Mouse (Mus musculus): ENCODE measurements around the gene Mindy1. TPM values are rescaled to one million over a fixed set of nuclear protein-coding genes. Genes with fewer than 3 reads are reported as not detected.
A peak's percentile ranks its signal among the peaks of the same experiment; 100 is the strongest.

Mindy1 gene
- total RNA-seq (2021): 100 to 1,000 TPM in 1 of 2 experiments, 10 to 100 TPM in 1; 75.5 to 124 TPM
- long read RNA-seq, experiment 1, transcript Mindy1-202 (10 exons, 2,827 nt): major isoform, 45 of 63 reads
- long read RNA-seq, experiment 1, partial matches to known transcripts: 2 of 63 reads
- long read RNA-seq, experiment 1, other reads (novel, unspliced or antisense): 12 of 63 reads
- long read RNA-seq, experiment 2, transcript Mindy1-201 (10 exons, 2,800 nt): minor isoform, 5 of 151 reads
- long read RNA-seq, experiment 2, transcript Mindy1-202 (10 exons, 2,827 nt): major isoform, 74 of 151 reads
- long read RNA-seq, experiment 2, partial matches to known transcripts: 49 of 151 reads
- long read RNA-seq, experiment 2, other reads (novel, unspliced or antisense): 16 of 151 reads

DNA sequence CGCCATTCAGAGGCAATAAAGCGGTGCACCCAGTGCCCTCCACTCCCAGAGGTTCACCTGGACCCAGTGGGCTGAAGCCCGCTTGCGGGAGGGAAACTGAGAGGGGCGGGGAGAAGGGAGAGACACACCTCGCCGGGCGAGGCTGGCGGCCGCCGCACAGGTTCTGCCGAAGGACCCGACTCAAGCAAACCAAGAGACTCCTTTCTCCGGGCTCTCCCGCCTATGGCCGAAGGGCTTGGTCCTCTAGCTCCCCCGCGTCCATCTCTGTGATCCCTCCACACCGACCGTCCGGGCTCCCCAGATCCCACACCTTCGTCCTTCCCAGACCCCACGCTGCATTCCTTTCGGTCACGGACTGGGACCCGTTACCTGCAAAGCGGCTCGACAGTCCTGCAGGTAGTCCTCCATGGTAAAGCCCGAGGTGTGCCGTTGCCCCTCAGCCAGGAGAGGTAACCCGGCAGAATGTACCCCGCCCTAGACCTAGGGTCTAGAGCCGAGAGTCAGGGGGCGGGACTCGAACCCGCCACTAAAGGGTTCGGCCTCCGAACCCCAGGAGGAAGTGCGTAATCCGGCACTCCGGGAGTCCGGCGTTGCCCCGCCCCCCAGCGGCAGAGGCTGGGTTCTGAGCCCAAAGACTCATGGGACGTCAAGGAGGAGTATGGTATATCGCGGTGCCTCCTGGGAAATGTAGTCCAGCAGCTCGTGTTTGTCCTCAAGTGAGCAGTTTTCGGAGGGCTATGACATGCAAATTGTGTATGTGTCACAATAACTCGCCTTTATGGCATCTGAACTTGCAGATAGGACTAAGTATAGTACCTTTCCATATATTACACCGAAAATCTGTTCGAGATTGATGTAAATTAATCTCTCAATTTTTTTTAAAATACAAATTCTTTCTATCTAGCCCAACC lies at the start of gene Mindy1, which contains the start of gene Prune1:
Gene Mindy1 (plus strand): TSS at position 130 of the 911 bp plus-strand sequence.
Gene Prune1 (minus strand): TSS at position 861 of the 911 bp plus-strand sequence.
- DNase-seq (ENCODE audit: low spot score in 2 of 2): peak; percentile 96 to 97

- peak; percentile 40 to 54 for DNase-seq (ENCODE audit: low spot score in 2 of 2)
Measured at GRCm38 (mm10) chr3:95232771-95233170, 48.4 kb upstream of the Mindy1 start.

DNA sequence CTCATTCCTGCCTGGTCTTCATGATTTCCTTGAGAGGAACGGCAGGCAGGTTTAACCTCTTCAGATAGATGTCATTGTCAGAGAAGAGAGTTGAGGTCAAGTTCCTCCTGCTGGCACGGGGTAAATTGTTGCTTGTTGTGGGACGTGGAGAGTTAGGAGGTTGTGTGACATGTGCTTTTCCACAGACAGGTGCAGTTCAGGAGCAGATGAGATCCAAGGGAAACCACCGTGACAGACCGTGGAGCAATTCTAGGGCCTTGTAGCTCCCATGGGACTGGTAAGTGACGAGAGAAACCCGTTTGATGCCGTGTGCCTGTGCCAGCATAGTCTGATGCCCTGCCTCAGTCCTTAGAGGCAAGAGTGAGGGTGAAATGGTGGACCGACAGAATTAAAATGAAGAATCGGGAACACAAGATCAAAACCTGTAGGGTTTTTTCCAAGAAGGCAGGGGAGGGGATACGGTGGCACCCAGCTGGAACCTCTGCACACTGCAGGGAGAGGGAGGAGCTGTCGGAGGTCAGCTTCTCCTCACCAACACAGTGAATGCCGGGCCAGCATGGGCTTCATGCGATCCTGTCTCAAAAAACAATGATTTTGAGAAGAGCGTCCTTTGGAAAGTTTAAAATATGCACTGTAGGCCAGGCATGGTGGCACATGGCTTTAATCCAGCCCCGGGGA lies 47.7 kb upstream of the Mindy1 start:
- no peak for DNase-seq (ENCODE audit: low spot score in 2 of 2)

- DNase-seq (ENCODE audit: low spot score in 2 of 2): no peak
Measured at GRCm38 (mm10) chr3:95235386-95236301, 45.5 kb upstream of the Mindy1 start.

DNA sequence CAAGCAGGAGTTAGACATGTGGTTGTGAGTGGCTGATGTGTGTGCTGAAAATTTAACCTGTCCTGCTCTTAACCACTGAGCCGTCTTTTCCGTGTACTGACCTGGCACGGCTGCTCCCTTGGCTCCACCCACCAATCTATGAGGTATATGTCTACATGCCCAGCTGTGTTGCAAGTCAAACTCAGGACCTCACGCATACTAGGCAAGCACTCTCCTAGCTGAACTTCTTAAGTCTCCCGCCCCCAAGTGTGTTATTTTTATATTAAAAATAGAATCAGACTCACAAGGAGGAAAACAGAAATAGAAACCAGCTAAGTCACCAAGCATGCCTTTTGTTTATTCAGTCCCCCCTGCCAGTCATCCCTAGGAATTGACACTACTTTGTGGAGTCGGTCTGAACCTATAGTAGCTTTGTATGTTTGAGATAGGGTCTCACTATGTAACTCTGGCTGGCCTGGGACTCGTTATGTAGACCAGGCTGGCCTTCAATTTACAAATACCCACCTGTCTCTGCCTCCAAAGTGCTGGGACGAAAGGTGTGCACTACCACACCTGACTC lies 43.5 kb upstream of the Mindy1 start:
- DNase-seq (ENCODE audit: low spot score in 2 of 2): no peak

DNA sequence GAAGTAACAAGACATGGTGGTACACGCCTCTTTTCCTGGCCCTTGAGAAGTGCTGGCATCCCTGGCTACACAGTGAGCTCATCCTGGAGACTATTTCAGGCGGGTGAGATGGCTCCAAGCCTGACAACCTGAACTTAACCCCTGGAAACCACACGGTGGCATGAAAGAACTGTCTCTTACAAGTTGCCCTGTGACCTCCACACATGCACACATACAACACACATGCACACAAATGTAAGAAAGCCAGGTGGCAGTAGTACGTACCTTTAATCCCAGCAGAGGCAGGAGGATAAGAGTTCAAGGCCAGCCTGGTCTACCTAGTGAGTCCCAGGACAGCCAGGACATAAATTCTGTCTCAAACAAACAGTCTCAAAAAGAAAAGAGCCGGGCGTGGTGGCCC lies 42.1 kb upstream of the Mindy1 start:
- no peak for DNase-seq (ENCODE audit: low spot score in 2 of 2)

- DNase-seq (ENCODE audit: low spot score in 2 of 2): no peak
Measured at GRCm38 (mm10) chr3:95239971-95240370, 41.2 kb upstream of the Mindy1 start.

GRCm38 (mm10) chr3:95240900-95241299 lies 40.2 kb upstream of the Mindy1 start:
- no peak for DNase-seq (ENCODE audit: low spot score in 2 of 2)

GRCm38 (mm10) chr3:95241498-95241897 lies 39.6 kb upstream of the Mindy1 start, which contains the start of gene Gm128:
TSS of gene Gm128 (minus strand) at chr3:95241598.
- no peak for DNase-seq (ENCODE audit: low spot score in 2 of 2)

DNA sequence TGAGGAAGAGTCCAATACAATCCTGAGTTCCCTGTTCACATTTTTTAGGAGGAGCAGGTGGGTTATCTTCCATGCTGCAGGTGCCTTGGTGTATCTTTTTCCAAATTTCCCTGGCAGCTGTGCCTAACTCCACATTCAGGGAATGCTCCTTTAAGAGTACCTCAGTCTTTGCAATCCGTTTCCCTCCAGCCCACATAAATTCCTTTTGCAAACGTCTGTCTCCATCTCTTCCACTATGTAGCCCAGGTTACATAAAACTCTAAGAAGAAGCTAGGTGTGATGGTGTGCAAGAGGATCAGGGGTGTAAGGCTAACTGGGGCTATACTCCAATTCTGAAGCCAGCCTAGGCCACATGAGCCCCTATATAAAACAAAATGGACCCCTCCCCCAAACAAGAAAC lies 38.1 kb upstream of the Mindy1 start:
- DNase-seq (ENCODE audit: low spot score in 2 of 2): no peak

- peak in 1 of 2 experiments; percentile 33 for DNase-seq (ENCODE audit: low spot score in 2 of 2)
Measured at GRCm38 (mm10) chr3:95246465-95247231, 34.5 kb upstream of the Mindy1 start.

DNA sequence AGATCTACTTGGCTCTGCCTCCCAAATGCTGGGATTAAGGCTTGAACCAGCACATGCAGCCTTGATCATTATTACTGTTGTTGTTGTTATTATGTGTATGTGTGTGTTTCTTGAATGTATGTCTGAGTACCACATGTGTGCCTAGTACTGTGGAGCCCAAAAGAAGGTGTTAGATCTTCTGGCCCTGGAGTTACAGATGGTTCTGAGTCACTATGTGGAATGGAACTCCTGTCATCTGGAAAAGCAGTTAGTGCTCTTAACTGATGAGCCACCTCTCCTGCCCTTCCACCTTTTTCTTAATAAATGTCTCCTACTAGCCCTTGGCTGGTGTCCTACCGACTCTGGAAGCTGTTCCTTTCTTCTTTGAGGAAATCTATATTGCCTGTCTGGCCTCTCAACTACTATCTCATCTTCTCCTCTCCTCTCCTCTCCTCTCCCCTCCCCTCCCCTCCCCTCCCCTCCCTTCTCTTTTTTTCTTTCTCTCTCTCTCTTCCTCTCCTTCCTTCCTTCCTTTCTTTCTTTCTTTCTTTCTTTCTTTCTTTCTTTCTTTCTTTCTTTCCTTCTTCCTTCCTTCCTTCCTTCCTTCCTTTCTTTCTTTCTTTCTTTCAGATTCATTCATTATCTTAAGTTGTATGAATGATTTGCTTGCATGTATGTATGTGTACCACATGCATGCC lies 33.3 kb upstream of the Mindy1 start:
- no peak for DNase-seq (ENCODE audit: low spot score in 2 of 2)

DNA sequence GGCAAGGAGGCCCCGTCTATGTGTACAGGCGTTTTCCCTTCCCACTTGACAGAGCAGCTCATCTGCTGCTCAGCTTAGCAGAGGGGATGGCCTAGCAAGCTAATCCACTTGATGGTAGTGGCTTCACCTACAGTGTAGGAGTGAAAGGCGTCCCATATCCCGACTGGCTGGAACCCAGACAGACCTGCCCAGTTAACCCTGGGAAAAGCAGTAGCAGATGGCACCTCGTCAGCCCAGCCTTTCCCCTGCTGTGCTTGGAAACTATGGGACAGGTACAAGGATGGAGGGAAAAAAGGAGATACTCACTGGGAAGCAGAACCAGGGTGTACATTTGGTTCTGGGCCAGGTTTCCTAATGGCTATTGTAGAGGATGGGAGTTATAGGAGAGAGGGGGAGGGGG lies 30.8 kb upstream of the Mindy1 start:
- no peak for DNase-seq (ENCODE audit: low spot score in 2 of 2)

- no peak for DNase-seq (ENCODE audit: low spot score in 2 of 2)
Measured at GRCm38 (mm10) chr3:95250783-95251424, 30.2 kb upstream of the Mindy1 start, which contains the start of gene Bnipl. TSS of gene Bnipl (minus strand) at chr3:95251193.

DNA sequence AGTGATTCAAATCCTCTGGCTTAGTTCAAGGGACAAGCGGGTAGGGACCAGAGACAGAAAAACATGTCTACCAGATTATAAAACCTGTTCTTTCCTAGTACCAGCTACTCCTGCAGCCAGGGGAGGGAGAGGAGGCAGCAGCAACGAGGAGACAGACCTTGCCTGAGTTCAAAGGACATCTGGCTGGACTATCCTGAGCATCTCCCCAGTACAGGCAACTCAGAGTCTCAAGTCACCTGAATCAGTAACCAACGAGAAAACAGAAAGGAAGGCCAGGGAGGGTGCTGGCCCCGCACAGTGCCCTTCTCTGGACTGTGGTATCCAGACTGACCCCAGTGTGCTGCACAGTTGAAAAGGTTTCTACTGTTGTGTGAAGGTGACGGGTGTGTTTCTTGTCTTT lies 24.2 kb upstream of the Mindy1 start:
- no peak for DNase-seq (ENCODE audit: low spot score in 2 of 2)

DNA sequence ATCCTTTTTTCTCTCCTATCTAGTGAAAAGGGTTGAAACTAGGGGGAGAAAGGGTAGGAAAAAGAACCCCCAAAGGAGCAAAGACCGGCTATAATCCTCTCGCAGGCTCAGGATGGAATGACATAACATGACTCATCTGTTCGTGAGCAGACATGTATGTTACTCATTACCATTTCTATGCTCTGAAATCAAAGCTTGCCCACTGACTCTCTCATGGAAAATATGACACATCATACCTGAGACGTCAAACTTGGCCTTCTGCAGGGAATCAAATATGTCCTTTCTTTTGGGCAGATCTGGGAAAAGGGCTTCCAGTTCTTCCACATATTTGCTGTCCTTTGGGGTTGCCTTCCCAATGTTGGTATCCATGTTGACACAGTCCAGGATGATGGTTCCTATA lies 19.2 kb upstream of the Mindy1 start:
- no peak for DNase-seq (ENCODE audit: low spot score in 2 of 2)

DNA sequence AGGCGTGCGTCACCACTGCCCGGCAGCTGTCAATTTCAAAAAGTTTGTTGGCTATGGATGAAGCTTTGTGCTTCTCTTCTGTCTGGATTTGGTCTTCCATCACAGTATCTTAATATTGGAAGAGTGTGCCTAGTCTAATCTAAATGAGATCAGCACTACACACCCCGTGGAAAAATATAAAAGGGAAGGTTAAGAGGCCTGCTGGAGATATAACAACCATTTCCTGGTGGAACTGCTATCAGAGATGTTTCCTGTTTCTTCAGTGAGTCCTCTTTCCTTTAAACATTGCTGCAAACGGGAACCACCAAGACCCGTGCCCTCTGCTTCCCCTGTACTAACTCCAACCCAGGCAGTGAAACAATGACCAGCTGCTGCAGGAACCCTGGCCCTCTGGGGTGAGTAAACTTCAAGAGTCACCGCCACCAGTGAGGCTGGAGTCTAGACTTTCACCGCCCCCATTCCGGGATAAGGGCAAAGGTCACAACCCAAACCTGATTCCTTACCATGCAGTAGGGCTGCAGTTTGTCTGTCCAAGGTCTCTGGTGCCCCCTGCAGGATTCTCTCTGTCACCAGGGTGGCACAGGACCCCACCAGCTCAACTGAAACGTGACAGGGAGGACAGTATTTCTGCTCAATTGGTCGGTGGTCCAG lies 17.9 kb upstream of the Mindy1 start:
- peak; percentile 61 to 75 for DNase-seq (ENCODE audit: low spot score in 2 of 2)
